ENCODE assay signal across 10 mouse cellular contexts in genomic region chr10:40583584-40584255, GRCm38 (mm10). TPM values are rescaled to one million over a fixed set of nuclear protein-coding genes. Genes with fewer than 3 reads are reported as not detected.
DNase-seq lines count a peak whose midpoint lies in the region; ATAC-seq and TF ChIP-seq lines count a peak whose summit lies in the region.
"Had no signal": no experiment of that assay in that cellular context is flagged by ENCODE, and none has a peak within 500 bp of the region (broad histone marks: within the 10 kb centered on the region; RNA-seq: fewer than 3 reads in every experiment).

No protein-coding gene starts in this region.

- no peak for ATAC-seq in heart, embryonic 11.5 days (replicated peaks; ENCODE audit: insufficient number of reproducible peaks, low FRiP score, low TSS enrichment)
- ATAC-seq in midbrain, embryonic 14.5 days (ENCODE audit: low FRiP score, low TSS enrichment): no peak
- no peak for ATAC-seq in midbrain, embryonic 16.5 days

- H3K4me3 ChIP-seq in heart, adult 2 months: no peak overlapping the region
- no peak overlapping the region for H3K4me3 ChIP-seq in heart, embryonic 11.5 days (ENCODE audit: low read depth, low read length)
- no peak overlapping the region for H3K4me3 ChIP-seq in midbrain, embryonic 14.5 days (replicated peaks; ENCODE audit: low read depth, low read length)
- H3K4me3 ChIP-seq in midbrain, embryonic 16.5 days (ENCODE audit: low read depth, low read length): no peak overlapping the region

- H3K4me1 ChIP-seq in heart, adult 2 months (ENCODE audit: control insufficient read depth, insufficient read depth, low read length): no peaks in the 10 kb centered on the region
- no peaks in the 10 kb centered on the region for H3K4me1 ChIP-seq in heart, embryonic 11.5 days (ENCODE audit: control insufficient read depth, insufficient read depth, low read length)
- H3K4me1 ChIP-seq in midbrain, embryonic 14.5 days (ENCODE audit: control insufficient read depth, insufficient read depth, low read length): no peaks in the 10 kb centered on the region
- no peaks in the 10 kb centered on the region for H3K4me1 ChIP-seq in midbrain, embryonic 16.5 days (ENCODE audit: control insufficient read depth, insufficient read depth, low read length)

- no peaks in the 10 kb centered on the region for H3K79me2 ChIP-seq in heart, adult 2 months (replicated peaks; ENCODE audit: control insufficient read depth, insufficient read depth, low read length)

- H3K27me3 ChIP-seq in heart, adult 2 months (ENCODE audit: control insufficient read depth, insufficient read depth, low read length): no peaks in the 10 kb centered on the region
- H3K27me3 ChIP-seq in heart, embryonic 11.5 days (ENCODE audit: control insufficient read depth, insufficient read depth, low read length): no peaks in the 10 kb centered on the region
- no peaks in the 10 kb centered on the region for H3K27me3 ChIP-seq in midbrain, embryonic 14.5 days (ENCODE audit: control insufficient read depth, insufficient read depth, low read length)
- no peaks in the 10 kb centered on the region for H3K27me3 ChIP-seq in midbrain, embryonic 16.5 days (ENCODE audit: control insufficient read depth, insufficient read depth, low read depth, low read length)

- no peak for TF ChIP-seq POLR2A in heart, adult 2 months (IDR thresholded peaks at IDR 0.05; ENCODE audit: insufficient read depth, low read depth, low read length)

- no peaks in the 10 kb centered on the region for H3K36me3 ChIP-seq in heart, adult 2 months (ENCODE audit: control insufficient read depth, insufficient read depth, low read length)
- H3K36me3 ChIP-seq in heart, embryonic 11.5 days (ENCODE audit: control insufficient read depth, insufficient read depth, low read length): no peaks in the 10 kb centered on the region
- no peaks in the 10 kb centered on the region for H3K36me3 ChIP-seq in midbrain, embryonic 14.5 days (ENCODE audit: control insufficient read depth, insufficient read depth, low read length)
- H3K36me3 ChIP-seq in midbrain, embryonic 16.5 days (ENCODE audit: control insufficient read depth, insufficient read depth, low read length): no peaks in the 10 kb centered on the region

- DNase-seq in heart, adult 2 months: no peak
- peak; percentile 8 for DNase-seq in midbrain, embryonic 14.5 days
- peak; percentile 19 for DNase-seq in brain, adult 2 months (ENCODE audit: low read depth, low spot score)
- peak; percentile 9 for DNase-seq in lung, postnatal 36 days
- DNase-seq in gastrocnemius, adult 8-10 months (ENCODE audit: low spot score in 2 of 2): no peak
- DNase-seq in right cerebral cortex, postnatal 25 days: no peak

- H3K9ac ChIP-seq in heart, adult 2 months (ENCODE audit: low read depth, low read length): no peak overlapping the region
- no peak overlapping the region for H3K9ac ChIP-seq in heart, embryonic 11.5 days (ENCODE audit: low read depth, low read length)
- H3K9ac ChIP-seq in midbrain, embryonic 14.5 days (replicated peaks; ENCODE audit: low read length): no peak overlapping the region
- H3K9ac ChIP-seq in midbrain, embryonic 16.5 days (ENCODE audit: low read depth, low read length): no peak overlapping the region

- no peaks in the 10 kb centered on the region for H3K9me3 ChIP-seq in heart, embryonic 11.5 days (replicated peaks; ENCODE audit: control insufficient read depth, low read length)
- no peaks in the 10 kb centered on the region for H3K9me3 ChIP-seq in midbrain, embryonic 14.5 days (ENCODE audit: control insufficient read depth, low read length)
- H3K9me3 ChIP-seq in midbrain, embryonic 16.5 days (replicated peaks; ENCODE audit: control insufficient read depth, low read length, poor library complexity, severe bottlenecking): no peaks in the 10 kb centered on the region

- intact Hi-C loops in heart, adult 2 months (cut with DNase I): no loop called here

- no peak for TF ChIP-seq EP300 in heart, adult 2 months (IDR thresholded peaks at IDR 0.05; ENCODE audit: insufficient read depth, low read depth, low read length)

- no peak overlapping the region for H3K4me2 ChIP-seq in heart, embryonic 11.5 days
- no peak overlapping the region for H3K4me2 ChIP-seq in midbrain, embryonic 14.5 days (ENCODE audit: low read length)
- H3K4me2 ChIP-seq in midbrain, embryonic 16.5 days (ENCODE audit: low read length): no peak overlapping the region

- 78% methylated on average over 8 of the region's 8 CpGs for WGBS in heart, adult 2 months
- WGBS in heart, embryonic 11.5 days (ENCODE audit: insufficient replicate concordance): 73% methylated on average over 8 of the region's 8 CpGs
- 80% methylated on average over 8 of the region's 8 CpGs for WGBS in midbrain, embryonic 14.5 days
- WGBS in midbrain, embryonic 16.5 days: 84% methylated on average over 8 of the region's 8 CpGs

- no peak overlapping the region for H3K27ac ChIP-seq in heart, adult 2 months
- no peak overlapping the region for H3K27ac ChIP-seq in heart, embryonic 11.5 days (ENCODE audit: low read depth, low read length)
- no peak overlapping the region for H3K27ac ChIP-seq in midbrain, embryonic 14.5 days (replicated peaks; ENCODE audit: low read depth, low read length)
- no peak overlapping the region for H3K27ac ChIP-seq in midbrain, embryonic 16.5 days (ENCODE audit: low read length)

- peak; percentile 35 for TF ChIP-seq CTCF in heart, adult 2 months (IDR thresholded peaks at IDR 0.05)

RNA-seq across cellular contexts. Expression of gene Slc22a16, which starts 13.6 kb away (rescaled TPM):
- total RNA-seq in heart, adult 2 months (2021): not detected
- polyA plus RNA-seq in heart, adult 2 months (2012; rRNA removed): 0.04 TPM in 1 of 2 replicates, not detected in the other
- not detected in 2 replicates for polyA plus RNA-seq in heart, embryonic 11.5 days (2014; fragmentation: Nextera tagmentation; extraction: Ambion mirVana)
- polyA plus RNA-seq in midbrain, embryonic 14.5 days (2014; fragmentation: Nextera tagmentation; extraction: Ambion mirVana): not detected in 2 replicates
- polyA plus RNA-seq in midbrain, embryonic 16.5 days (2015; fragmentation: Nextera tagmentation; extraction: Ambion mirVana): not detected in 2 replicates
- total RNA-seq in gastrocnemius, adult 8-10 months (2022): not detected
- total RNA-seq: common myeloid progenitor, adult 5-6 weeks had no signal
- polyA plus RNA-seq: intestine, embryonic 14.5 days had no signal

RNA-seq across cellular contexts. Expression of gene Ddo, which starts 46.1 kb away (rescaled TPM):
- 10 to 100 TPM; 33.8 to 34.1 TPM for total RNA-seq in heart, adult 2 months (2021)
- polyA plus RNA-seq in heart, adult 2 months (2012; rRNA removed): 33.5 and 62.6 TPM in 2 replicates
- 5.3 and 6.0 TPM in 2 replicates for polyA plus RNA-seq in heart, embryonic 11.5 days (2014; fragmentation: Nextera tagmentation; extraction: Ambion mirVana)
- polyA plus RNA-seq in midbrain, embryonic 14.5 days (2014; fragmentation: Nextera tagmentation; extraction: Ambion mirVana): 0.45 and 0.57 TPM in 2 replicates
- 1.2 and 1.3 TPM in 2 replicates for polyA plus RNA-seq in midbrain, embryonic 16.5 days (2015; fragmentation: Nextera tagmentation; extraction: Ambion mirVana)
- total RNA-seq in gastrocnemius, adult 8-10 months (2022): 10 to 100 TPM; 18.4 to 26.4 (median 23.0) TPM
- total RNA-seq: common myeloid progenitor, adult 5-6 weeks had no signal

Comparison
In these comparisons a context has a peak if more than half of its experiments do, and no peak if none do; other contexts are left out.
1. DNase-seq: peak in midbrain, embryonic 14.5 days (single experiment), brain, adult 2 months (single experiment) and lung, postnatal 36 days (single experiment); none in heart, adult 2 months (0 of 2), gastrocnemius, adult 8-10 months (0 of 2) and right cerebral cortex, postnatal 25 days (single experiment).